Mouse (Mus musculus) fat pad, adult 2 months (tissue): Measurements from ENCODE around the gene Zfp688.
"Not testable (repeated sequence)": the region's sequence is repeated elsewhere in the genome, so short reads cannot be mapped to it uniquely, and the experiment has no call there.

Source experiments
- DNase-seq: peaks from one replicate; pipeline ENCODE4 v3.0.0-alpha.2; 2011; ENCODE audit warnings: low read depth, low spot score; ENCODE audit errors: extremely low read depth

Gene Zfp688

GRCm38 (mm10) chr7:127421388-127422191 is at the start of gene Zfp688:
Zfp688 (minus strand) TSS chr7:127422068.
- peak; percentile 7 for DNase-seq

- no peak for DNase-seq
These were observed 49.8 kb upstream of the Zfp688 start for GRCm38 (mm10) chr7:127471646-127472010.

GRCm38 (mm10) chr7:127470743-127471645 is 49.1 kb upstream of the Zfp688 start:
- peak; percentile 89 for DNase-seq

- no peak for DNase-seq
These were observed 48.3 kb upstream of the Zfp688 start for GRCm38 (mm10) chr7:127470011-127470715.

- DNase-seq = no peak
These were observed 44.7 kb upstream of the Zfp688 start for GRCm38 (mm10) chr7:127466606-127467005.

- not testable (repeated sequence) for DNase-seq
These were observed 43.8 kb upstream of the Zfp688 start for GRCm38 (mm10) chr7:127465670-127466069.

GRCm38 (mm10) chr7:127465191-127465590 is 43.3 kb upstream of the Zfp688 start:
- no peak for DNase-seq

- DNase-seq = not testable (repeated sequence)
These were observed 37.4 kb upstream of the Zfp688 start, which contains the start of gene Prr14 for GRCm38 (mm10) chr7:127459311-127459710. Prr14 (plus strand) TSS chr7:127459611.

- DNase-seq = not testable (repeated sequence)
These were observed 36.7 kb upstream of the Zfp688 start for GRCm38 (mm10) chr7:127458371-127459122.

GRCm38 (mm10) chr7:127454905-127455304 is 33.0 kb upstream of the Zfp688 start:
- DNase-seq = no peak

- DNase-seq = no peak
These were observed 31.2 kb upstream of the Zfp688 start for GRCm38 (mm10) chr7:127453056-127453455.

- no peak for DNase-seq
These were observed 28.1 kb upstream of the Zfp688 start for GRCm38 (mm10) chr7:127449966-127450365.

- peak; percentile 91 for DNase-seq
These were observed 26.8 kb upstream of the Zfp688 start, which contains the start of gene Zfp689 for GRCm38 (mm10) chr7:127448521-127449300. Zfp689 (minus strand) TSS chr7:127449158.

GRCm38 (mm10) chr7:127443976-127444375 is 22.1 kb upstream of the Zfp688 start:
- no peak for DNase-seq

GRCm38 (mm10) chr7:127437724-127438123 is 15.9 kb upstream of the Zfp688 start:
- no peak for DNase-seq

- no peak for DNase-seq
These were observed 13.3 kb upstream of the Zfp688 start for GRCm38 (mm10) chr7:127435206-127435605.

- no peak for DNase-seq
These were observed 4.5 kb upstream of the Zfp688 start for GRCm38 (mm10) chr7:127426354-127426753.

- DNase-seq = no peak
These were observed 4.0 kb upstream of the Zfp688 start for GRCm38 (mm10) chr7:127425911-127426310.

- DNase-seq = no peak
These were observed 3.4 kb upstream of the Zfp688 start for GRCm38 (mm10) chr7:127425291-127425690.

- no peak for DNase-seq
These were observed 379 bp upstream of the Zfp688 start for GRCm38 (mm10) chr7:127422247-127422646.
